Mouse (Mus musculus) left cerebral cortex, postnatal 36 days (tissue): ENCODE data around the gene Clec16a. TPM values are rescaled to one million over a fixed set of nuclear protein-coding genes. Genes with fewer than 3 reads are reported as not detected.

ENCODE experiments used
- DNase-seq, 2 experiments: peaks; one replicate each; pipeline ENCODE4 v3.0.0; 2021 to 2022; ENCODE audit warnings: low spot score in 2 of 2, mixed read lengths in 1 of 2
- intact Hi-C: fragments of 180-260 bp; cut with DNase I; formaldehyde crosslinking; loops from one replicate; pipeline ENCODE4 v1.15.1; 2025
- total RNA-seq, 2 experiments: library from RNA; stranded (reverse); gene quantifications; 2 replicates each; pipeline ENCODE4 v1.2.3; 2021

Gene Clec16a
- total RNA-seq, 2 experiments from 2014 or later: 92.4 to 97.8 TPM

- no peak for DNase-seq
- intact Hi-C loops: loop anchor here (2.0 to 5.0 kb wide), 3 partner anchors 213 to 299 kb away; partner anchors contain the start of gene Socs1
These were observed 26.7 kb downstream of the Clec16a start for GRCm38 (mm10) chr16:10571820-10572219.

- no peak for DNase-seq
- intact Hi-C loops: loop anchor here (5.0 kb wide), 1 partner anchor 272 kb away; no protein-coding TSS in a partner anchor
These were observed 29.8 kb downstream of the Clec16a start for GRCm38 (mm10) chr16:10574936-10575335.

- no peak for DNase-seq
- intact Hi-C loops: no loop called here
These were observed 30.8 kb downstream of the Clec16a start for GRCm38 (mm10) chr16:10575915-10576314.

GRCm38 (mm10) chr16:10577548-10577947 lies 32.4 kb downstream of the Clec16a start:
- DNase-seq: no peak
- intact Hi-C loops: no loop called here

- no peak for DNase-seq
- intact Hi-C loops: no loop called here
These were observed 33.2 kb downstream of the Clec16a start for GRCm38 (mm10) chr16:10578376-10578775.

- DNase-seq: no peak
- intact Hi-C loops: no loop called here
These were observed 36.2 kb downstream of the Clec16a start for GRCm38 (mm10) chr16:10581234-10581898.

GRCm38 (mm10) chr16:10585165-10585564 lies 40.0 kb downstream of the Clec16a start:
- DNase-seq: no peak
- intact Hi-C loops: no loop called here

- no peak for DNase-seq
- intact Hi-C loops: no loop called here
These were observed 41.4 kb downstream of the Clec16a start for GRCm38 (mm10) chr16:10586546-10586945.

GRCm38 (mm10) chr16:10599888-10600740 lies 55.0 kb downstream of the Clec16a start:
- no peak for DNase-seq
- intact Hi-C loops: no loop called here

GRCm38 (mm10) chr16:10607802-10608201 lies 62.7 kb downstream of the Clec16a start:
- intact Hi-C loops: no loop called here
- no peak for DNase-seq

GRCm38 (mm10) chr16:10609921-10610320 lies 64.8 kb downstream of the Clec16a start:
- intact Hi-C loops: no loop called here
- no peak for DNase-seq

- intact Hi-C loops: no loop called here
- DNase-seq: no peak
These were observed 65.7 kb downstream of the Clec16a start for GRCm38 (mm10) chr16:10610801-10611200.

GRCm38 (mm10) chr16:10611306-10611705 lies 66.2 kb downstream of the Clec16a start:
- intact Hi-C loops: no loop called here
- DNase-seq: no peak

GRCm38 (mm10) chr16:10613996-10614395 lies 68.9 kb downstream of the Clec16a start:
- no peak for DNase-seq

GRCm38 (mm10) chr16:10620961-10621614 lies 75.9 kb downstream of the Clec16a start:
- DNase-seq: peak; percentile 30 to 35
- intact Hi-C loops: no loop called here

More at GRCm38 (mm10) chr16:10613996-10614395, 68.9 kb downstream of the Clec16a start:
- intact Hi-C loops: no loop called here

- no peak for DNase-seq
- intact Hi-C loops: no loop called here
These were observed 76.6 kb downstream of the Clec16a start for GRCm38 (mm10) chr16:10621710-10622109.

- DNase-seq: no peak
- intact Hi-C loops: loop anchor here (5.0 kb wide), 1 partner anchor 161 kb away; the partner anchor contains the start of genes Socs1 and Tnp2
These were observed 81.0 kb downstream of the Clec16a start for GRCm38 (mm10) chr16:10626116-10626515.

GRCm38 (mm10) chr16:10627136-10627668 lies 82.1 kb downstream of the Clec16a start:
- intact Hi-C loops: loop anchor here (5.0 kb wide), 1 partner anchor 160 kb away; the partner anchor contains the start of genes Socs1 and Tnp2
- peak; percentile 68 to 76 for DNase-seq

GRCm38 (mm10) chr16:10628030-10628555 lies 83.0 kb downstream of the Clec16a start:
- intact Hi-C loops: loop anchor here (5.0 kb wide), 1 partner anchor 159 kb away; the partner anchor contains the start of genes Socs1 and Tnp2

More at GRCm38 (mm10) chr16:10628030-10628555, 83.0 kb downstream of the Clec16a start:
- no peak for DNase-seq
